Mouse (Mus musculus) layer of hippocampus, adult 11-12 months (tissue): ENCODE measurements around the gene Dlst.
"Not testable (repeated sequence)": the region's sequence is repeated elsewhere in the genome, so short reads cannot be mapped to it uniquely, and the experiment has no call there.

Experiments
- DNase-seq: peaks from one replicate; pipeline ENCODE4 v3.0.0; 2022; ENCODE audit warnings: low spot score

Gene Dlst

GRCm38 (mm10) chr12:85113917-85114316, 3.3 kb downstream of the Dlst start:
- DNase-seq: no peak

- DNase-seq: no peak
These were observed 5.0 kb downstream of the Dlst start for GRCm38 (mm10) chr12:85115678-85116077.

GRCm38 (mm10) chr12:85121806-85122459, 11.3 kb downstream of the Dlst start:
- DNase-seq: no peak

- DNase-seq: no peak
These were observed 12.5 kb downstream of the Dlst start for GRCm38 (mm10) chr12:85123108-85123530.

- DNase-seq: no peak
These were observed 13.0 kb downstream of the Dlst start for GRCm38 (mm10) chr12:85123645-85124044.

- no peak for DNase-seq
These were observed 14.1 kb downstream of the Dlst start for GRCm38 (mm10) chr12:85124751-85125150.

GRCm38 (mm10) chr12:85126986-85127603, 16.5 kb downstream of the Dlst start:
- no peak for DNase-seq

GRCm38 (mm10) chr12:85129426-85129978, 18.9 kb downstream of the Dlst start:
- no peak for DNase-seq

- no peak for DNase-seq
These were observed 20.7 kb downstream of the Dlst start for GRCm38 (mm10) chr12:85131361-85131760.

GRCm38 (mm10) chr12:85134043-85134794, 23.6 kb downstream of the Dlst start:
- DNase-seq: no peak

- no peak for DNase-seq
These were observed 25.2 kb downstream of the Dlst start for GRCm38 (mm10) chr12:85135513-85136470.

GRCm38 (mm10) chr12:85136627-85137026, 26.0 kb downstream of the Dlst start:
- DNase-seq: no peak

- no peak for DNase-seq
These were observed 29.5 kb downstream of the Dlst start for GRCm38 (mm10) chr12:85140036-85140701.

- DNase-seq: no peak
These were observed 30.5 kb downstream of the Dlst start for GRCm38 (mm10) chr12:85141096-85141495.

- peak; percentile 88 for DNase-seq
These were observed 32.2 kb downstream of the Dlst start for GRCm38 (mm10) chr12:85142803-85143202.

GRCm38 (mm10) chr12:85144276-85144675, 33.6 kb downstream of the Dlst start:
- DNase-seq: not testable (repeated sequence)

- no peak for DNase-seq
These were observed 34.2 kb downstream of the Dlst start for GRCm38 (mm10) chr12:85144821-85145220.

GRCm38 (mm10) chr12:85145630-85146029, 35.0 kb downstream of the Dlst start:
- DNase-seq: no peak

GRCm38 (mm10) chr12:85146355-85146754, 35.7 kb downstream of the Dlst start:
- DNase-seq: no peak

- DNase-seq: no peak
These were observed 36.2 kb downstream of the Dlst start for GRCm38 (mm10) chr12:85146881-85147280.
